Comparison of ENCODE assay signal across 20 mouse cellular contexts in genomic region chr6:82860485-82860884, GRCm38 (mm10).
A peak's percentile ranks its signal among the peaks of the same experiment; 100 is the strongest.
DNase-seq lines count a peak whose midpoint lies in the region; ATAC-seq and TF ChIP-seq lines count a peak whose summit lies in the region.
"Had no signal": no experiment of that assay in that cellular context is flagged by ENCODE, and none has a peak within 500 bp of the region (broad histone marks: within the 10 kb centered on the region; RNA-seq: fewer than 3 reads in every experiment).

No protein-coding gene starts in this region.

- TF ChIP-seq CTCF in gastrocnemius, adult 2 months (IDR thresholded peaks at IDR 0.05) = no peak

- DNase-seq in gastrocnemius, adult 2 months = no peak
- no peak for DNase-seq in gastrocnemius, postnatal 10 days
- peak; percentile 38 to 44 for DNase-seq in kidney, adult 8-10 months
- peak; percentile 16 for DNase-seq in ZHBTc4 (ENCODE audit: low read depth, low spot score)
- DNase-seq: cerebellum, adult 11-12 months; cerebellum, adult 9-11 months; cerebellum, postnatal 36 days; forebrain, postnatal 0 days; gastrocnemius, postnatal 36 days; heart, adult 11 months; heart, postnatal 36 days had no signal

- no peaks in the 10 kb centered on the region for H3K27me3 ChIP-seq in kidney, embryonic 14.5 days (ENCODE audit: control insufficient read depth, insufficient read depth, low read length)
- H3K27me3 ChIP-seq: CH12.LX; embryonic facial prominence, embryonic 13.5 days; forebrain, embryonic 12.5 days; heart, embryonic 13.5 days; hindbrain, embryonic 15.5 days; Patski had no signal

- intact Hi-C loops in gastrocnemius, adult 2 months (cut with DNase I) = no loop called here

- no peaks in the 10 kb centered on the region for H3K36me3 ChIP-seq in kidney, embryonic 14.5 days (ENCODE audit: control insufficient read depth, insufficient read depth, low read length)
- H3K36me3 ChIP-seq: embryonic facial prominence, embryonic 13.5 days; forebrain, embryonic 12.5 days; heart, embryonic 13.5 days; hindbrain, embryonic 15.5 days had no signal

- no peak for ATAC-seq in kidney, embryonic 14.5 days (ENCODE audit: low FRiP score, low TSS enrichment)
- no peak for ATAC-seq in activated CD4-positive, CD25-positive, alpha-beta regulatory T cell, adult 4 months
- ATAC-seq: forebrain, postnatal 0 days; Patski had no signal

- no peak overlapping the region for H3K4me3 ChIP-seq in gastrocnemius, adult 2 months
- no peak overlapping the region for H3K4me3 ChIP-seq in kidney, embryonic 14.5 days (ENCODE audit: low read length)
- no peak overlapping the region for H3K4me3 ChIP-seq in brown adipose tissue, adult 24 weeks (ENCODE audit: insufficient read depth, low read depth, low read length)
- H3K4me3 ChIP-seq: embryonic facial prominence, embryonic 13.5 days; forebrain, embryonic 12.5 days; heart, embryonic 13.5 days; hindbrain, embryonic 15.5 days had no signal

- peak overlapping the region; percentile 98 for H3K27ac ChIP-seq in gastrocnemius, adult 2 months
- H3K27ac ChIP-seq in kidney, embryonic 14.5 days (ENCODE audit: low read depth, low read length) = no peak overlapping the region
- peak overlapping the region; percentile 97 for H3K27ac ChIP-seq in brown adipose tissue, adult 24 weeks (replicated peaks; ENCODE audit: low read depth, low read length)
- H3K27ac ChIP-seq: embryonic facial prominence, embryonic 13.5 days; forebrain, embryonic 12.5 days; heart, embryonic 13.5 days; hindbrain, embryonic 15.5 days had no signal

- no peak overlapping the region for H3K4me2 ChIP-seq in kidney, embryonic 14.5 days (replicated peaks; ENCODE audit: low read depth, low read length)
- H3K4me2 ChIP-seq: embryonic facial prominence, embryonic 13.5 days; forebrain, embryonic 12.5 days; heart, embryonic 13.5 days; hindbrain, embryonic 15.5 days had no signal

- 86% methylated on average over 6 of the region's 6 CpGs for WGBS in kidney, embryonic 14.5 days

- H3K9ac ChIP-seq in kidney, embryonic 14.5 days (ENCODE audit: low read depth, low read length) = no peak overlapping the region
- H3K9ac ChIP-seq: embryonic facial prominence, embryonic 13.5 days; forebrain, embryonic 12.5 days; forebrain, postnatal 0 days; heart, embryonic 13.5 days; hindbrain, embryonic 15.5 days had no signal

- no peaks in the 10 kb centered on the region for H3K9me3 ChIP-seq in kidney, embryonic 14.5 days (ENCODE audit: control insufficient read depth, low read length)
- H3K9me3 ChIP-seq: forebrain, embryonic 12.5 days; heart, embryonic 13.5 days; hindbrain, embryonic 15.5 days had no signal

- peaks cover 9% of the 10 kb centered on the region; the same call in 1 of the 2 replicates for H3K4me1 ChIP-seq in kidney, embryonic 14.5 days (ENCODE audit: control insufficient read depth, insufficient read depth, low read length)
- peaks cover 12% of the 10 kb centered on the region; the same call in 1 of the 2 replicates for H3K4me1 ChIP-seq in brown adipose tissue, adult 24 weeks (ENCODE audit: control insufficient read depth, insufficient read depth, insufficient read length, low read length)
- H3K4me1 ChIP-seq: hindbrain, embryonic 15.5 days had no signal

Comparison
In these comparisons a context has a peak if more than half of its experiments do, and no peak if none do; other contexts are left out.
1. DNase-seq: peak in kidney, adult 8-10 months (2 of 2) and ZHBTc4 (single experiment); none in gastrocnemius, adult 2 months (single experiment) and gastrocnemius, postnatal 10 days (single experiment).